Mouse (Mus musculus) left cerebral cortex, adult 8-10 months (tissue): Measurements from ENCODE around the gene Nedd8. TPM values are rescaled to one million over a fixed set of nuclear protein-coding genes. Genes with fewer than 3 reads are reported as not detected.
A peak's percentile ranks its signal among the peaks of the same experiment; 100 is the strongest.

Experiments
- DNase-seq, 2 experiments: peaks; one replicate each; pipeline ENCODE4 v3.0.0; 2022; ENCODE audit warnings: low spot score in 2 of 2
- total RNA-seq, 4 experiments: library from RNA; stranded (reverse); gene quantifications; 2 replicates each; pipeline ENCODE4 v1.2.4; 2022

The Nedd8 gene
- 100 to 1,000 TPM; 310 to 370 (median 342) TPM for total RNA-seq

GRCm38 (mm10) chr14:55671833-55672740, at the start of gene Nedd8, which contains the start of gene Gmpr2:
Nedd8 (minus strand) TSS chr14:55672124.
Gmpr2 (plus strand) TSS chr14:55671941.
- peak; percentile 92 to 96 for DNase-seq

DNA sequence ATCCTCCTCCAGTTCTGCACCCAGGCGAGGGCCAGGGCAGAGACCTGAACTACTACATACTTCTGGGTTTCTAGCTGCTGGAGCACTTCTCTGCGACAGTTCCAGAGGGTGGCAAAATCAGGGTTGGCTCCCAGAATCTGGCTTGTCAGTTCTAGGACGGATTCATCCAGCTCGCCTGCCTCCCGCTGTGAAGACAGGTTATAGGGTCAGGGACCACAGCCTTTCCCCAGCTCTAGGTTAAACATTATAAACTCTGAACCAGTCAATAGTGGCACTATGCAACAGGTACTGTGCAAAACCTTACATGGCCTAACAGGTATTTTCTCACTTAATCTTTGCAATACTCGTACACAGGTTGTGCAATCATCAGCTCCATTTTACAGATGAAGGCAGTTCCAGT, 49.2 kb upstream of the Nedd8 start:
- DNase-seq = no peak

DNA sequence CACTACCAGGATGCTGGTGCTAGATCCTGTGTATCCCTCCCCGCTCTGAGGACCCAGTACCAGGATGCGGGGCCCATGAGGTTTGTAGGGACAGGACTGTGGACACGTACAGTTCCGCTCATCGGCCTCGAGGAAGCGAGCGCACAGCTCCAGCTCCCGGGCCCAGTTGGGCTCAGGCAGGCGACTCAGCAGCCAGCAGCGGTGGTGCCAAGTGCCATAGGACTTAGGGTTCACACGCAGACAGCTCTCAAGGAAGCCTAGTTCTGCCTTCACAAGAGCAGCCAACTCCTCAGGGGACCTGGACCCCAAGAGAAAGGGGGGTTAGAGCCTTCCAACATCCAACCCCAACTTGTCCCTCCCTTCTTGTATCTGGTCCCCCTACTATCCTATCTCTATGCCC, 48.7 kb upstream of the Nedd8 start:
- no peak for DNase-seq

DNA sequence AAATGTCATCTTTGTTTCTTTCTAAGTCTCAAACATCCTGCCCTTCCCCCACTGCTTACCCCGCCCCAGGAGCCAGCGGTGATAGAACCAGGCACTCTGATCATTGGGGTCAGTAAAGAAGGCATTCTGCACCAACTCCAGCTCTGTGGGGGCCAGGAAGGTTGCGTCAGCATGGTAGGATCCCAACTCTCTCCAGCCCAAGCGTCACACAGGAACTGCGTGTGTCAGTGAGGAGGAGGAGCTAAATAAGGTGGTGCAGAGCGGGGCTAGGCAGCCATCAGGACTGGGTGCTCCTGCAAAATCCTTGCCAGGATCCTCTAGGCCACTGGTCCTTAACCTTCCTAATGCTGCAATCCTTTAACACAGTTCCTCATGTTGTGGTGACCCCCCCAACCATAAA, 47.8 kb upstream of the Nedd8 start:
- DNase-seq = no peak

DNA sequence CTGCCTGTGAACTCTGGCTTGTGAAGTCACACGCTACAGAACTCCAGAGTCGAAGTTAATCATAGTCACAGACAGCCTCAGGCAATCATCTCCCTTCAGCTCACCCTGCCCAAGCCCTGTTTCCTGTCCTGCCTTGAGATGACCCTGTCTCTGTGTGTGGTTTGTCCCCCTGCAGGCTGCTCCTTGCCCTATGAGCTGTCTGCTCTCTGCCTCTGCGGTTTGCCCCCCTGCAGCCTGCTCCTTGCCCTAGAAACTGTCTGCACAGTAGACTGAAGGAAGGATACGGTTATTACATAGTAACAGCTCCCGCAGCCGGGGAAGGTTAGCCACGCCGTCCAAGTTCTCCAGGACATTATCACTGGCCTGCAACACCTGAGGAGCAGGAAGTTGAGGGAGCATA, 45.0 kb upstream of the Nedd8 start:
- no peak for DNase-seq

DNA sequence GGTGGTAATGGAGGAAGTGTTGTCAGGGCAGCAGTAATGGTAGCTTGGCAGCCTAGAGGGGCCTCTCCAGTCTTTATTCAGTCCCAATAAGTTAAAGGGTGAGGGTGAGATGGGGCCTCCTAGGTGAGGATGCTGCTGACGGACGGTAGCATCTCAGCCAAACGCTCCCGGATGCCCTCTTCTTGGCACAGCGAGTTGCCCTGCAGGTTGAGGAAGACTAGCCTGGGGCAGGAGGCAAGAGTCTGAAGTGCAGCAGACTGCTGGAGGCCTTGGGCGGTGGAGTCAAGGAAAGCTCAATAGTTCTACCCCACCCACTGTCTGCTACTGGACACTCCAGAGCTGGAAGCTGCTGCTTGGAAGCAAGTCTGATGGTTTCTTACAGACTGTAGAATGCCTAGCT, 44.3 kb upstream of the Nedd8 start:
- DNase-seq = no peak

GRCm38 (mm10) chr14:55714893-55715292, 43.0 kb upstream of the Nedd8 start:
- DNase-seq = no peak

GRCm38 (mm10) chr14:55713729-55714122, 41.8 kb upstream of the Nedd8 start, which contains the start of gene Tgm1:
Tgm1 (minus strand) TSS chr14:55713926.
- DNase-seq = no peak

- DNase-seq = no peak
Measured at GRCm38 (mm10) chr14:55713007-55713728, 41.2 kb upstream of the Nedd8 start.

GRCm38 (mm10) chr14:55711786-55712185, 39.9 kb upstream of the Nedd8 start:
- no peak for DNase-seq

GRCm38 (mm10) chr14:55709509-55709908, 37.6 kb upstream of the Nedd8 start:
- DNase-seq = no peak

DNA sequence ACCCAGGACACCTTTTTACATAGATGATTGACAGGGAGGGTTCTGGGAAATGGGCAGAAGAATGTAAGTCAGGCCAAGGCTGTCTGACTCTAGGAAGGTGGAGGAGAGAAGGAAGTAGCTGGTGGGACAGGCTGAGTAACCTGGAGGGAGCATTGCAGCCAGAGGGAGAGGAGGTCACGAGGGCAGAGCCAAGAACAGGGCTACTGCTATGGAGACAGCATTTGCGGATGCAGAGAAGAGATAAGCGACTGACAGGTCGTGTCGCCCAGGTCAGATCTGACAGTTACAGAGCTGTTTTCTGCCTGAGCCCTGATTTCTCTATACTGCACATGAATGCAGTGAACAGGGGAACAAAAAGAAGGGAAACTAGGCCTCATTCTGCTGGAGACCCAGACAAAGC, 35.5 kb upstream of the Nedd8 start:
- DNase-seq = no peak

- DNase-seq = no peak
Measured at GRCm38 (mm10) chr14:55706051-55706600, 34.2 kb upstream of the Nedd8 start.

- no peak for DNase-seq
Measured at GRCm38 (mm10) chr14:55702761-55703160, 30.8 kb upstream of the Nedd8 start.

DNA sequence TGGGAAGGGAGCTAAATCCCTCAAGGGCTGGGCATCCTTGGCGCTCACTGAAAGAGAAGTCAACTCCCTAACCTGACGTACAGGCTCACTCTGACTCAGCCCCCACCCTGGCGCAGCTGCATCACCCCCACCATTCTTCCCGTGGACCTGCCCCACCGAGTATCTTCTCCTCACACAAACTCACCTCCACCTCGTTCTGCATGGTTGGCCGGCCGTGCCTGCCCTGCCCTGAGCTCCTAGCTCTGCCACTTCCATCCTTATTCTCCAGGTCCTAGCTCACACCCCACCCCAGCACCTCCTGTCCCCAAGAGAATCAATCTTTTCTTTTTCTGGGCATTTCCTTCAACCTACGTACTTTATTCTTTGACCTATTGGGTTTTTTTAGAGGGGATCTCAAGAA, 29.2 kb upstream of the Nedd8 start:
- DNase-seq = no peak

DNA sequence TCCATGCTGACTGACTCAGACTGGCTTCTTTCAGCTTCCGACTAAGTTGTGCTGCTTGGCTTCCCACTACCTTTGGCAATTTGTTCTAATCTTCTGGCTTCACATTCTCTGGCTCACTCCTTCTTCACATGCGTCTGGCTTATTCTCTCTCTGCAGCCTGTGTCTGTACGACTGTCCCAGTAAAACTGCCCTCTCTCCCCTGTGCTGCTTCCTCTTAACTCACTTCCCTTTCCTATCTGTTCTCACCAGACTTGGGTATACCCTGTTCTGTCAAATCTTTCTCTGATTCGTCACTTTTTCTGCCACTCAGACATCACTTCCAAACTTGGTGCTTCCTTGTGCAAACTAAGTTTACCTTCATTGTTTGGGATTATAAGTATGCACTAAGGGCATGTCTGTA, 25.3 kb upstream of the Nedd8 start:
- DNase-seq = no peak

GRCm38 (mm10) chr14:55689433-55689832, 17.5 kb upstream of the Nedd8 start:
- no peak for DNase-seq

- no peak for DNase-seq
Measured at GRCm38 (mm10) chr14:55682118-55682493, 10.2 kb upstream of the Nedd8 start.

DNA sequence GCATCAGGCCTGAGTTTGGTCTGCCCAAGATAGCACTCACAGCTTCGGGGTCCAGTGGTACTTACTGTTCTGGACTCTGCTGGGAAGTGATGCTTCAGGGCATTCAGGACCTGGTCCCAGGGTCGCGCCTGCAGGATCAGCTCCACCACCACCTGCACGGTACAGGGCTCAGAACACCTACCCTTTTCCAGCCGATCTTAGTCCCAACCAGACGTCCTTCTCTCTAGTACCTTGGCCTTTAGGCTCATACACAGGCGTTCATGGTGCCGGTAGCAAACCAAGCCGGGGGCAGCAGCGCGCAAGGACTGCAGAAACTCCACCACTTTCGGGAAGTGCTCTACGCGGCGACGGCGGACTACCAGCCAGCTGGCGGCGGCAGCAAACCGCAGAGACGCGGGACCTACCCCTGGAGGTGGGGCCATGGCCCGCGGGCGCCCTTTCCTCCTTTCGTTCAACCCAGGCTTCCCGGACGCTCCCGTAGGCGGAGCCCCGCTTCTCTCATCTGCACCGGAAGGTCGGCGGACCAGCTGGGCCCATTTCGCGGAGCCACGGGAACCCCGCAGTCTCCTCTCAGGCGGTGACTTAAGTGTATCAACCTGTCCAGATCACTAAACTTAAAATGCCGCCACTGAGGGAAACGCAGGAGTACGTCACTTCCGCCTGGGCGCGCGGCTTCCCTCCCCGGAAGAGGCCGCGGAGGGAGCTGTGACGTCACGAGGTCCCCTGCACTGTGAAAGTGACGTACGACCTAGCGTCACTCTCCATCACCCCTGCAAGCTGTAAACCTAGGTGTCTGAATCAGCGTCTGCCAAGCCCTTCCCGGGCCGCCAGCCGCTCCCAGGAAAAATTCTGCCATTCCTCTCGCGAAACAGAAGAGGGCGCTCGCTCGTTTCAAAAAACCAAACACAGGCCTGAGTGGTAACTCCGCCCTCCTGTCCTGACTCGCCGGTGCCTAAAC, 9.5 kb upstream of the Nedd8 start, which contains the start of gene Tinf2:
Gene Tinf2, minus strand, starts transcription at position 661 of the 958 bp plus-strand sequence.
- DNase-seq = peak; percentile 86 to 96

DNA sequence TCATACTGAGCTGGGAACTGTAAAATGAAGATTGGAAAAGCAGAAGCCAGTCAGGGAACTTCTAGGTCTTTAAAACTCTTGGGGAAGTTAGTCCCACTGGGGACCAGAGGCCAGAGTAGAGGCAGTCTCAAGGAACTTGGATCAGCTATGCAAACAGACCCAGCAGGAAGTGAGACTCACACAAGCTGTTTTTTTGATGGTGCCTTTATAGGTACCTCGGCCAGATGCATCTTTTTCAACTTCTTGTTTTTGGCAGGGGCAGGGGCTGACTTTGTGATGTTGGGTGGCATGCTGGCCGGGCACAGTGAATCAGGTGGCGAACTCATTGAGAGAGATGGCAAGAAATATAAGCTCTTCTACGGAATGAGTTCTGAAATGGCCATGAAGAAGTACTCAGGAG, 5.7 kb upstream of the Nedd8 start:
- DNase-seq = no peak

- DNase-seq = no peak
Measured at GRCm38 (mm10) chr14:55672741-55673060, 777 bp upstream of the Nedd8 start.
